Mouse (Mus musculus): ENCODE measurements at regions not wholly inside any gene's neighbourhood (a gene's known extent, or its start where the extent isn't known, plus 50 kb on each side); places are given as distances from the start of the nearest gene placed in this dataset.
A peak's percentile ranks its signal among the peaks of the same experiment; 100 is the strongest.

DNA sequence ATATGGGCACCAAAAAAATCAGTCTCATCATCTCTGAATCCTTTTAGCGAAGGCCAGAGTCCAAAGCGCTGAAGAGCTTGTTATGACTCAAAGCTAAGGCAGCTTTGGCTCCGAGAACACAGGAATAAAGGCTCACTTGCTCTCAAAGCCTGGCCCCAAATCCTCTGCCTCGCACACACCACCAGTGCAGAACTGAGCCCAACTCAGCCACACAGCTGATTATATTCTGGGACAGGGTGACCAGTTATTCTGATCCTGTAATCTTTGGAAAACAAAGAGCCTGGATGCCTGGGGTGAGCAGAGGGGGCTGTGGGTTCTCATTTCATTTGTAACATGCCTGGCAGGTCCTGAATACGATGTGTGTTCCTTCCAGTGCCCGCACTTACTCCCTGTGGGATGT is 73.9 kb downstream of the Irx6 start:
- H3K27me3 ChIP-seq (ENCODE audit: control insufficient read depth, insufficient read depth, low read length), result no peaks in the 10 kb centered on the region
- H3K36me3 ChIP-seq (ENCODE audit: control insufficient read depth, insufficient read depth, low read length), result no peaks in the 10 kb centered on the region
- 80% methylated on average over 6 of the region's 6 CpGs for WGBS

GRCm38 (mm10) chr8:92759848-92760247 is 67.2 kb upstream of the Mmp2 start:
- no peak for DNase-seq (ENCODE audit: low read depth in 1 of 2, low spot score in 2 of 2)
- H3K36me3 ChIP-seq (ENCODE audit: control insufficient read depth, insufficient read depth, low read length), result no peaks in the 10 kb centered on the region
- H3K4me1 ChIP-seq (ENCODE audit: control insufficient read depth, insufficient read depth, insufficient read length), result no peaks in the 10 kb centered on the region
- no peaks in the 10 kb centered on the region for H3K27me3 ChIP-seq (ENCODE audit: control insufficient read depth, insufficient read depth, low read length)
- H3K4me3 ChIP-seq (ENCODE audit: extremely low read depth, insufficient read depth, insufficient read length), result no peak overlapping the region
- TF ChIP-seq POLR2A (IDR thresholded peaks at IDR 0.05; ENCODE audit: low read depth, low read length) (no peak), CTCF (IDR thresholded peaks at IDR 0.05; ENCODE audit: extremely low read depth, insufficient read depth, insufficient read length, insufficient replicate concordance) (no peak)
- WGBS, result 76% methylated on average over 3 of the region's 3 CpGs
- no peak overlapping the region for H3K27ac ChIP-seq (ENCODE audit: insufficient read depth, low read length)

More for the DNA sequence above, 73.9 kb downstream of the Irx6 start:
- H3K4me1 ChIP-seq (ENCODE audit: control insufficient read depth, insufficient read depth, insufficient read length), result no peaks in the 10 kb centered on the region
- no peak for DNase-seq (ENCODE audit: low read depth in 1 of 2, low spot score in 2 of 2)
- H3K4me3 ChIP-seq (ENCODE audit: extremely low read depth, insufficient read depth, insufficient read length), result no peak overlapping the region
- H3K27ac ChIP-seq (ENCODE audit: insufficient read depth, low read length), result no peak overlapping the region
- TF ChIP-seq CTCF (IDR thresholded peaks at IDR 0.05; ENCODE audit: extremely low read depth, insufficient read depth, insufficient read length, insufficient replicate concordance), result no peak
- no peak for TF ChIP-seq POLR2A (IDR thresholded peaks at IDR 0.05; ENCODE audit: low read depth, low read length)

DNA sequence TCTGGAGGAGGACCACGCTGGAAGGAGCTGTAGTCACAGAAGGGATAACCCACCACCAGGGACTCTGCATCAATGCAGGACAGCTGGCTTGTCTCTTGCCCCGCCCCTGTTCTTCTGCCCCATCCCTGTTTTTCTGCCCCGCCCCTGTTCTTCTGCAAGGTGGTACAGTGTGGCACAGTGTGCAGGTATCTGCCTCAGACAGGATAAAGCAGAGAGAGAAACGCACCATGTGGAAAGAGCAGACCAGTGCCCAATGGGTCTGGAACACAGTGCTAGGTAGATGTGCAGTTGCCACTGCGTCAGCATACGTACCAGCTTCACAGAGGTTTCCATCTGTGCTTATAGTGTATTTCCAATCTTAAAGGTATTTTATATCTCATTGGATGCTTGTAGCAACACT is 66.2 kb upstream of the Mmp2 start:
- Histone ChIP-seq H3K36me3 (ENCODE audit: control insufficient read depth, insufficient read depth, low read length) (no peaks in the 10 kb centered on the region), H3K27ac (ENCODE audit: insufficient read depth, low read length) (no peak overlapping the region), H3K27me3 (ENCODE audit: control insufficient read depth, insufficient read depth, low read length) (no peaks in the 10 kb centered on the region), H3K4me3 (ENCODE audit: extremely low read depth, insufficient read depth, insufficient read length) (no peak overlapping the region), H3K4me1 (ENCODE audit: control insufficient read depth, insufficient read depth, insufficient read length) (no peaks in the 10 kb centered on the region)
- TF ChIP-seq CTCF (IDR thresholded peaks at IDR 0.05; ENCODE audit: extremely low read depth, insufficient read depth, insufficient read length, insufficient replicate concordance) (no peak), POLR2A (IDR thresholded peaks at IDR 0.05; ENCODE audit: low read depth, low read length) (no peak)
- DNase-seq (ENCODE audit: low read depth in 1 of 2, low spot score in 2 of 2), result no peak
- 95% methylated on average over 6 of the region's 6 CpGs for WGBS

DNA sequence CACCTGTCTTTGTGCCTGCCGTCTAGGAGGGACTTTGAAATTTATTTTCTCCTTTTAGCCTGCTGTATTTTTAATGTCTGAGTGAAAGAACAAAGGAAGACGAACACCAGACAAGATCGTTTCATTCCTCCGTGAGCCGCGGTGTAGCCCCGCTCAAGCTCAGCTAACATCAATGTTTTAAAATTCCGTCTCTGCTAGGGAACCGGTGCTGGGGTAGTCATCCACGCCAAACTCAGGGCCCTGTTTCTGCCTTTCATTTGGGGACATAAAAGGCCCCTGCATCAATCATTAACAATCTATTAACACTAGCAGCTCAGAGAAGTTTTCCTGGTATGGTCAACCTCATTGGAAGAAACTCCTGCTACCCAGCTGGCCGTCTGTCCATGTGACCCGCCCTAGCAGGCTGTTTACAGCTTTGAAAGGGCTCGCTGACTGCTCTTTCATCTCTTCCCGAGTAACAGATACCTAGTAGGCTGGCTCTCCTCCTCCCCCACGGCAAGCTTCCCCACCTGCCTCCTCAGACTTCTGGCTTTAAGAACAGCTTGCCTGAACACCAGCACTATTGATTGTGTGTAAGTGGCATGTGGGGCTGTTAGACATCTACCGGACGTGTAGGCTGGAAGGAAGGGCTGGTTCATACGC is 65.0 kb upstream of the Mmp2 start:
- Histone ChIP-seq H3K36me3 (ENCODE audit: control insufficient read depth, insufficient read depth, low read length) (no peaks in the 10 kb centered on the region), H3K4me1 (ENCODE audit: control insufficient read depth, insufficient read depth, insufficient read length) (no peaks in the 10 kb centered on the region), H3K27ac (ENCODE audit: insufficient read depth, low read length) (no peak overlapping the region), H3K4me3 (ENCODE audit: extremely low read depth, insufficient read depth, insufficient read length) (no peak overlapping the region), H3K27me3 (ENCODE audit: control insufficient read depth, insufficient read depth, low read length) (no peaks in the 10 kb centered on the region)
- no peak for DNase-seq (ENCODE audit: low read depth in 1 of 2, low spot score in 2 of 2)
- 24% methylated on average over 18 of the region's 18 CpGs for WGBS
- TF ChIP-seq CTCF (IDR thresholded peaks at IDR 0.05; ENCODE audit: extremely low read depth, insufficient read depth, insufficient read length, insufficient replicate concordance) (no peak), POLR2A (IDR thresholded peaks at IDR 0.05; ENCODE audit: low read depth, low read length) (no peak)

- Histone ChIP-seq H3K4me3 (ENCODE audit: extremely low read depth, insufficient read depth, insufficient read length) (no peak overlapping the region; the same call in 1 of the 2 replicates), H3K4me1 (ENCODE audit: control insufficient read depth, insufficient read depth, insufficient read length) (no peaks in the 10 kb centered on the region), H3K27me3 (ENCODE audit: control insufficient read depth, insufficient read depth, low read length) (no peaks in the 10 kb centered on the region), H3K27ac (ENCODE audit: insufficient read depth, low read length) (no peak overlapping the region), H3K36me3 (ENCODE audit: control insufficient read depth, insufficient read depth, low read length) (no peaks in the 10 kb centered on the region)
- WGBS, result 50% methylated on average over 14 of the region's 14 CpGs
- TF ChIP-seq CTCF (IDR thresholded peaks at IDR 0.05; ENCODE audit: extremely low read depth, insufficient read depth, insufficient read length, insufficient replicate concordance), result no peak
- no peak for TF ChIP-seq POLR2A (IDR thresholded peaks at IDR 0.05; ENCODE audit: low read depth, low read length)
- DNase-seq (ENCODE audit: low read depth in 1 of 2, low spot score in 2 of 2), result peak in 1 of 2 experiments; percentile 10
These were observed 55.0 kb upstream of the Mmp2 start for GRCm38 (mm10) chr8:92771856-92772650.

DNA sequence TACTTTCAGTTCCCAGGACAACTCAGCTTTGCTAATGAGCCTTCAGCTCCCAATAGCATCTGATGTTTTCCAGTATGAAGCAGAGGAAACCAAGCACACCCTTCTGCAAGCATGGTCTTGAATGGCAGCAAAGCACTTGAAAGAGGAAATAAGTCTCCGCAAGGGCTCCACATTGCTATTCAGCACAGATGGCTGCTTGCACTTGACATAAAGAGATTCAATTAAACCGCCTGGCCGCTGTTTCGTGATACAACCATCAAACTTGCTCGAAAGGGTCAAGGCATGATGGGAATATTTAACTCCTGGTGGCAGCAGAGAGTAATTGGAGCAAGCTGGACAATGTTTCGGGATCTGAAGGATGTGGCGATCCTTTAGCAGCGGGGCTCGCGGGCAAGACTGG is 54.3 kb upstream of the Mmp2 start:
- WGBS, result 85% methylated on average over 10 of the region's 10 CpGs
- no peaks in the 10 kb centered on the region for H3K4me1 ChIP-seq (ENCODE audit: control insufficient read depth, insufficient read depth, insufficient read length)
- H3K27me3 ChIP-seq (ENCODE audit: control insufficient read depth, insufficient read depth, low read length), result no peaks in the 10 kb centered on the region
- DNase-seq (ENCODE audit: low read depth in 1 of 2, low spot score in 2 of 2), result no peak
- no peaks in the 10 kb centered on the region for H3K36me3 ChIP-seq (ENCODE audit: control insufficient read depth, insufficient read depth, low read length)
- H3K4me3 ChIP-seq (ENCODE audit: extremely low read depth, insufficient read depth, insufficient read length), result no peak overlapping the region
- H3K27ac ChIP-seq (ENCODE audit: insufficient read depth, low read length), result no peak overlapping the region
- TF ChIP-seq CTCF (IDR thresholded peaks at IDR 0.05; ENCODE audit: extremely low read depth, insufficient read depth, insufficient read length, insufficient replicate concordance) (no peak), POLR2A (IDR thresholded peaks at IDR 0.05; ENCODE audit: low read depth, low read length) (no peak)

DNA sequence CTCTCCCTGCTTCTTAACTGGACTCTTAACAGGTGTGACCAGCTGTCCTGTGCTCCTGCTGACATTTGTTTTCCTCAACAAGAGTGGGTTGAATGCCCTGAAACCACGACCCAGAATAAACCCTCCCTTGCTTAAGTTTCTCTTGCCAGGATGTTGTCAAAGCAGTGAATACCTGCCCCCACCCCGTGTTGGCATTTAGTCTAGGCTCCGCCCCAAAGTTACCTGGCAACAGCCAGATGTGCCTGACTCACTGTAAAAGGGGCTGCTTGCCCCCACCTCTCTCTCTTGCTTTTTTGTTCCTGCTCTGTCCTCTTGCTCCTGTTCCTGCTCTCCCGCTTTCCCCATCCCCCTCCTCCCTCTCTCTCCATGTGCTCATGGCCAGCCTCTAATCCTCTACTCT is 51.9 kb upstream of the Mmp2 start:
- H3K27me3 ChIP-seq (ENCODE audit: control insufficient read depth, insufficient read depth, low read length), result no peaks in the 10 kb centered on the region
- no peaks in the 10 kb centered on the region for H3K36me3 ChIP-seq (ENCODE audit: control insufficient read depth, insufficient read depth, low read length)
- TF ChIP-seq CTCF (IDR thresholded peaks at IDR 0.05; ENCODE audit: extremely low read depth, insufficient read depth, insufficient read length, insufficient replicate concordance), result no peak
- no peak for TF ChIP-seq POLR2A (IDR thresholded peaks at IDR 0.05; ENCODE audit: low read depth, low read length)
- no peaks in the 10 kb centered on the region for H3K4me1 ChIP-seq (ENCODE audit: control insufficient read depth, insufficient read depth, insufficient read length)
- WGBS, result 55% methylated on average over 4 of the region's 4 CpGs
- DNase-seq (ENCODE audit: low read depth in 1 of 2, low spot score in 2 of 2), result no peak
- H3K27ac ChIP-seq (ENCODE audit: insufficient read depth, low read length), result no peak overlapping the region
- H3K4me3 ChIP-seq (ENCODE audit: extremely low read depth, insufficient read depth, insufficient read length), result no peak overlapping the region
